16 mouse cellular contexts compared by ENCODE assay signal in the genomic region with DNA sequence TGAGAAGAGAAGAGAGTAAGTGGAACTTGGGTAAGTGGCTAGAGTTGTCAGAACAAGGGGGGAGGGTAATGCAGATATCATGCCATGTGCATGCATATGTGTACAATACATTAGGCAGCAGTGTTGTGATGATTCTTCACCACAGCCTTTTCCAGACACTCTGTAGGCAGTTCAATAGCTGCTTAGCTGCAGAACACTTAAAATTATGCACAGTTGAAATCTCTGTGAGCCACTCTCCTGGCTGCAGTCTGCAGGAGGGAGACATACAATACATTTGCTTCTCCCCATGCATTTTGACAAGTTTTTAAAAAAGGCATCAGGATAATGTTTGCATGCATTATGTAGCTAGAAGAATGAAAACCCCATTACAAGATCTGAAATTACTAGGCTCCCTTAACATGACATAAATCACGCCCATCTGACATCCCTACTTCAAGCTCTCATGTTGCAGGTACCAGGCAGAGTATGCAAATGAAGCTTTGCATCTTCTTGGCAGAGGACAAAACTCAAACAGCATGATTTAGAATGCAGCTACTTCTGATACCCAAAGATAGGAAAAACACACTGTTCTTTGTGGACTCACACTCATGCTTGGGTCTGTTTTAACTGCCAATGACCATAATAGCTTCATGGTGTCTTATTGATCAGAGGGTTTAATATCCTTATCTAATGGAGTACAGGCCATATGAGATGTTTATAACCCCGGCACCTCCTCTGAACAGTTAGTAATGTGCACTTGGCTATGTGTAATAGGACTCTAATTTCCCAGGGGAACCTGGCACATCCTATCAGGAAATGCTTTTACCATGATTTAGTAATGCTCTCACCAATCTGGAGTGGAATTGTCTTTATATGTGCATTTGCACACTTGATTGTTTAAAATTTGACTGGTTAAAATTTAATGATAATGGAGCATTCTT.
DNase-seq lines count a peak whose midpoint lies in the region; ATAC-seq lines count a peak whose summit lies in the region.
"Had no signal": no experiment of that assay in that cellular context is flagged by ENCODE, and none has a peak within 500 bp of the region (broad histone marks: within the 10 kb centered on the region; RNA-seq: fewer than 3 reads in every experiment).

No protein-coding gene starts in this region.

- no peak overlapping the region for H3K9ac ChIP-seq in kidney, embryonic 15.5 days
- H3K9ac ChIP-seq in forebrain, embryonic 14.5 days (ENCODE audit: low read length): no peak overlapping the region
- no peak overlapping the region for H3K9ac ChIP-seq in hindbrain, embryonic 13.5 days
- H3K9ac ChIP-seq in neural tube, embryonic 12.5 days: no peak overlapping the region
- H3K9ac ChIP-seq: embryonic facial prominence, embryonic 12.5 days; lung, embryonic 15.5 days had no signal

- no peaks in the 10 kb centered on the region for H3K27me3 ChIP-seq in kidney, embryonic 15.5 days
- H3K27me3 ChIP-seq in forebrain, embryonic 14.5 days (replicated peaks; ENCODE audit: control insufficient read depth, insufficient read depth, low read length): no peaks in the 10 kb centered on the region
- H3K27me3 ChIP-seq in hindbrain, embryonic 13.5 days: no peaks in the 10 kb centered on the region
- no peaks in the 10 kb centered on the region for H3K27me3 ChIP-seq in neural tube, embryonic 12.5 days (replicated peaks)
- H3K27me3 ChIP-seq: embryonic facial prominence, embryonic 12.5 days; lung, embryonic 15.5 days had no signal

- peaks cover 5% of the 10 kb centered on the region; the same call in 1 of the 2 replicates for H3K4me1 ChIP-seq in kidney, embryonic 15.5 days
- no peaks in the 10 kb centered on the region for H3K4me1 ChIP-seq in forebrain, embryonic 14.5 days (ENCODE audit: control insufficient read depth, insufficient read depth, low read length)
- peaks cover 11% of the 10 kb centered on the region for H3K4me1 ChIP-seq in hindbrain, embryonic 13.5 days (replicated peaks)
- H3K4me1 ChIP-seq in neural tube, embryonic 12.5 days: 0 out of 2 replicates have a peak, but pooled peaks cover 4% of the 10 kb centered on the region
- H3K4me1 ChIP-seq: embryonic facial prominence, embryonic 12.5 days; lung, embryonic 15.5 days had no signal

- H3K36me3 ChIP-seq in kidney, embryonic 15.5 days: no peaks in the 10 kb centered on the region
- no peaks in the 10 kb centered on the region for H3K36me3 ChIP-seq in forebrain, embryonic 14.5 days (ENCODE audit: control insufficient read depth, insufficient read depth, low read length)
- no peaks in the 10 kb centered on the region for H3K36me3 ChIP-seq in hindbrain, embryonic 13.5 days
- H3K36me3 ChIP-seq in neural tube, embryonic 12.5 days: no peaks in the 10 kb centered on the region
- H3K36me3 ChIP-seq: embryonic facial prominence, embryonic 12.5 days; lung, embryonic 15.5 days had no signal

- H3K9me3 ChIP-seq in kidney, embryonic 15.5 days (replicated peaks): no peaks in the 10 kb centered on the region
- no peaks in the 10 kb centered on the region for H3K9me3 ChIP-seq in forebrain, embryonic 14.5 days (replicated peaks; ENCODE audit: control insufficient read depth, low read length)
- H3K9me3 ChIP-seq in hindbrain, embryonic 13.5 days: no peaks in the 10 kb centered on the region
- H3K9me3 ChIP-seq in neural tube, embryonic 12.5 days: no peaks in the 10 kb centered on the region
- H3K9me3 ChIP-seq: embryonic facial prominence, embryonic 12.5 days; lung, embryonic 15.5 days had no signal

- 53% methylated on average over 2 of the region's 2 CpGs for WGBS in kidney, embryonic 15.5 days
- WGBS in forebrain, embryonic 14.5 days: 78% methylated on average over 2 of the region's 2 CpGs
- WGBS in hindbrain, embryonic 13.5 days: 55% methylated on average over 2 of the region's 2 CpGs
- WGBS in neural tube, embryonic 12.5 days: 56% methylated on average over 2 of the region's 2 CpGs

- H3K4me3 ChIP-seq in kidney, embryonic 15.5 days (replicated peaks): no peak overlapping the region
- H3K4me3 ChIP-seq in forebrain, embryonic 14.5 days (ENCODE audit: low read depth, low read length): no peak overlapping the region
- H3K4me3 ChIP-seq in hindbrain, embryonic 13.5 days: no peak overlapping the region
- H3K4me3 ChIP-seq in neural tube, embryonic 12.5 days: no peak overlapping the region
- H3K4me3 ChIP-seq: embryonic facial prominence, embryonic 12.5 days; lung, embryonic 15.5 days had no signal

- no peak overlapping the region for H3K27ac ChIP-seq in kidney, embryonic 15.5 days
- no peak overlapping the region for H3K27ac ChIP-seq in forebrain, embryonic 14.5 days (ENCODE audit: low read depth, low read length)
- H3K27ac ChIP-seq in hindbrain, embryonic 13.5 days: 0 out of 2 replicates have a peak overlapping the region, but pooled peaks have one; percentile 12
- H3K27ac ChIP-seq in neural tube, embryonic 12.5 days: no peak overlapping the region
- H3K27ac ChIP-seq: embryonic facial prominence, embryonic 12.5 days; lung, embryonic 15.5 days had no signal

- H3K4me2 ChIP-seq in kidney, embryonic 15.5 days: no peak overlapping the region
- no peak overlapping the region for H3K4me2 ChIP-seq in forebrain, embryonic 14.5 days (ENCODE audit: low read length)
- H3K4me2 ChIP-seq in hindbrain, embryonic 13.5 days: no peak overlapping the region
- no peak overlapping the region for H3K4me2 ChIP-seq in neural tube, embryonic 12.5 days (replicated peaks)
- H3K4me2 ChIP-seq: embryonic facial prominence, embryonic 12.5 days; liver, embryonic 11.5 days; lung, embryonic 15.5 days had no signal

- no peak for DNase-seq in kidney, postnatal 4 days
- DNase-seq in forebrain, embryonic 14.5 days (ENCODE audit: low spot score): peak; percentile 45
- no peak for DNase-seq in thymus, postnatal 4 days
- DNase-seq in spleen, adult 12 weeks (ENCODE audit: low spot score): no peak
- DNase-seq: adrenal gland, postnatal 10 days; cerebellum, adult 9-11 months; gastrocnemius, postnatal 14 days; retina, postnatal 1 day; thymus, adult 18-20 months had no signal

- ATAC-seq in kidney, embryonic 15.5 days (replicated peaks; ENCODE audit: low FRiP score): 0 out of 2 replicates have a peak, but pooled peaks have one; percentile 25
- peak; percentile 74 for ATAC-seq in forebrain, embryonic 14.5 days
- peak; percentile 63; the same call in 1 of the 2 replicates for ATAC-seq in hindbrain, embryonic 13.5 days (ENCODE audit: low FRiP score)
- ATAC-seq in neural tube, embryonic 12.5 days (ENCODE audit: low FRiP score, low read depth): peak; percentile 77
- ATAC-seq: CD4-positive, CD25-positive, alpha-beta regulatory T cell, adult 4 months had no signal

Comparison
In these comparisons a context has a peak if more than half of its experiments do, and no peak if none do; other contexts are left out.
1. ATAC-seq: peak in every context shown above with its lines; median percentile 77 in neural tube, embryonic 12.5 days; 74 in forebrain, embryonic 14.5 days; 63 in hindbrain, embryonic 13.5 days; 25 in kidney, embryonic 15.5 days.